Mouse (Mus musculus): ENCODE measurements around the gene Uvssa. TPM values are rescaled to one million over a fixed set of nuclear protein-coding genes. Genes with fewer than 3 reads are reported as not detected.

Gene Uvssa
- polyA plus RNA-seq, 1 experiment = 8.3 TPM

DNA sequence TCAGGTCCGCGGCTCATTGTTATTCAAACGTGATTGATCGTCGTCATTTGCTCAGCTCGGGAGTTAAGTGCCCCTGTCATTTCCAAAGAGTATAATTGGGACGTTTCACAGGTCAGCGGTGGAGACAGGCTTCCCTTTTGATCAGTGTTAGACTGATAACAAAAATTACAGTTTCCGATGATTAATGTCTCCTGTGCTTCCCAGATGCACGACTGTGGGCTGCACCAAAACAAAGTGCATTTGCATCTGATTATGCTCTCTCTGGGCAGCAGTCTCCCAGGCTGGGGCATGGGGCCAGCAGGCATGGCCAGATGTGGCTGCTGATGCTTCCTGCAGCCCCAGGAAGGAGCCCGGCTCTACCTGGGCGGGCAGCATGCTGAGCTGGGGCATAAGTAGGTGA, 22.5 kb downstream of the Uvssa start:
- no peak overlapping the region for H3K4me3 ChIP-seq (ENCODE audit: control insufficient read depth, low read depth, low read length)
- H3K36me3 ChIP-seq (ENCODE audit: control insufficient read depth, insufficient read depth, low read length) = no peaks in the 10 kb centered on the region; the same call in 1 of the 2 replicates
- no peaks in the 10 kb centered on the region for H3K4me1 ChIP-seq (ENCODE audit: control insufficient read depth, insufficient read depth, low read length)
- H3K27ac ChIP-seq (ENCODE audit: control insufficient read depth, insufficient read depth, low read depth, low read length) = no peak overlapping the region
- H3K27me3 ChIP-seq (ENCODE audit: control insufficient read depth, insufficient read depth, low read length) = no peaks in the 10 kb centered on the region
- TF ChIP-seq POLR2A (IDR thresholded peaks at IDR 0.05; ENCODE audit: control insufficient read depth, low read depth, low read length) (no peak), CTCF (IDR thresholded peaks at IDR 0.05; ENCODE audit: control insufficient read depth, insufficient read depth, insufficient replicate concordance, low read depth, low read length) (no peak)

- TF ChIP-seq POLR2A (IDR thresholded peaks at IDR 0.05; ENCODE audit: control insufficient read depth, low read depth, low read length) = no peak
- TF ChIP-seq CTCF (IDR thresholded peaks at IDR 0.05; ENCODE audit: control insufficient read depth, insufficient read depth, insufficient replicate concordance, low read depth, low read length) = no peak
- no peak overlapping the region for H3K27ac ChIP-seq (ENCODE audit: control insufficient read depth, insufficient read depth, low read depth, low read length)
- H3K4me3 ChIP-seq (ENCODE audit: control insufficient read depth, low read depth, low read length) = no peak overlapping the region
- no peaks in the 10 kb centered on the region for H3K4me1 ChIP-seq (ENCODE audit: control insufficient read depth, insufficient read depth, low read length)
- no peaks in the 10 kb centered on the region for H3K27me3 ChIP-seq (ENCODE audit: control insufficient read depth, insufficient read depth, low read length)
- H3K36me3 ChIP-seq (ENCODE audit: control insufficient read depth, insufficient read depth, low read length) = peaks cover 2% of the 10 kb centered on the region
Observed at GRCm38 (mm10) chr5:33420313-33420712, 42.0 kb downstream of the Uvssa start.

- Histone ChIP-seq H3K4me3 (ENCODE audit: control insufficient read depth, low read depth, low read length) (no peak overlapping the region), H3K27me3 (ENCODE audit: control insufficient read depth, insufficient read depth, low read length) (no peaks in the 10 kb centered on the region; the same call in none of the 2 replicates), H3K27ac (ENCODE audit: control insufficient read depth, insufficient read depth, low read depth, low read length) (no peak overlapping the region), H3K4me1 (ENCODE audit: control insufficient read depth, insufficient read depth, low read length) (peaks cover 9% of the 10 kb centered on the region), H3K36me3 (ENCODE audit: control insufficient read depth, insufficient read depth, low read length) (no peaks in the 10 kb centered on the region)
- no peak for TF ChIP-seq CTCF (IDR thresholded peaks at IDR 0.05; ENCODE audit: control insufficient read depth, insufficient read depth, insufficient replicate concordance, low read depth, low read length)
- TF ChIP-seq POLR2A (IDR thresholded peaks at IDR 0.05; ENCODE audit: control insufficient read depth, low read depth, low read length) = no peak
Observed at GRCm38 (mm10) chr5:33427461-33427860, 49.1 kb downstream of the Uvssa start.

GRCm38 (mm10) chr5:33430106-33430505, 51.8 kb downstream of the Uvssa start:
- H3K4me1 ChIP-seq (ENCODE audit: control insufficient read depth, insufficient read depth, low read length) = peaks cover 23% of the 10 kb centered on the region

DNA sequence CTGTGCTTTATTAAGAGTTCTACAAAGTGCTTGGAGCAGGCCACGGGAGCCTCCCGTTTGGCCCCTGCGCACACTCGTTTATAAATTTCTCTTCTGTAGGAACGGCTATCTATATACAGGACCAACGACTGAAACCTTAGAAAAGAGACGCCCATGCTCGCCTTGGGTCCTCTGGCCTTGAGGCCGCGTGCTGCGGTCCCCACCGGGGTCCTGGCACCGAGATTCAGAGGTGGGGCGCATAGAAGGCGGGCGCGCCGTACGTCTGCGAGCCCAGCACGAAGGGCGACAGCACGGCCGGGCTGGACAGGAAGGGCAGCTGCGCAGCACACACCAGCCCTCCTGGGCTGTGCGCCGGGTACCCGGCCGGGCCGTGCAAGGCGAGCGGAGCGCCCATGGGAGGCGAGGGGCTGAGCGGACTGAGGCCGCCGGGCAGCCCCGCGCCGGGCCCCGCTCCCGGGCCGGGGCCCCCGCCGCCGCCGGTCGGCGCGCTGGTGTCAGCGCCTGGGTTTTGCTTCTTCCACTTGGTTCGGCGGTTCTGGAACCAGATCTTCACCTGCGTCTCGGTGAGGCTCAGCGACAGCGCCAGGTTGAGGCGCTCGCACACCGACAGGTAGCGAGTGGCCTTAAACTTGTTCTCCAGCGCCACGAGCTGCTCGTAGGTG, 52.3 kb downstream of the Uvssa start:
- H3K36me3 ChIP-seq (ENCODE audit: control insufficient read depth, insufficient read depth, low read length) = no peaks in the 10 kb centered on the region
- H3K4me3 ChIP-seq (ENCODE audit: control insufficient read depth, low read depth, low read length) = peak overlapping the region; percentile 5; the same call in 1 of the 2 replicates
- no peak for TF ChIP-seq POLR2A (IDR thresholded peaks at IDR 0.05; ENCODE audit: control insufficient read depth, low read depth, low read length)
- TF ChIP-seq CTCF (IDR thresholded peaks at IDR 0.05; ENCODE audit: control insufficient read depth, insufficient read depth, insufficient replicate concordance, low read depth, low read length) = no peak
- H3K27ac ChIP-seq (ENCODE audit: control insufficient read depth, insufficient read depth, low read depth, low read length) = no peak overlapping the region
- peaks cover 4% of the 10 kb centered on the region for H3K27me3 ChIP-seq (ENCODE audit: control insufficient read depth, insufficient read depth, low read length)
- H3K4me1 ChIP-seq (ENCODE audit: control insufficient read depth, insufficient read depth, low read length) = peaks cover 23% of the 10 kb centered on the region

More at GRCm38 (mm10) chr5:33430106-33430505, 51.8 kb downstream of the Uvssa start:
- no peak overlapping the region for H3K4me3 ChIP-seq (ENCODE audit: control insufficient read depth, low read depth, low read length)
- H3K36me3 ChIP-seq (ENCODE audit: control insufficient read depth, insufficient read depth, low read length) = no peaks in the 10 kb centered on the region
- TF ChIP-seq POLR2A (IDR thresholded peaks at IDR 0.05; ENCODE audit: control insufficient read depth, low read depth, low read length) (no peak), CTCF (IDR thresholded peaks at IDR 0.05; ENCODE audit: control insufficient read depth, insufficient read depth, insufficient replicate concordance, low read depth, low read length) (no peak)
- H3K27me3 ChIP-seq (ENCODE audit: control insufficient read depth, insufficient read depth, low read length) = peaks cover 4% of the 10 kb centered on the region
- H3K27ac ChIP-seq (ENCODE audit: control insufficient read depth, insufficient read depth, low read depth, low read length) = no peak overlapping the region

GRCm38 (mm10) chr5:33431173-33432005, 53.0 kb downstream of the Uvssa start:
- Histone ChIP-seq H3K4me3 (ENCODE audit: control insufficient read depth, low read depth, low read length) (peak overlapping the region; percentile 74), H3K27me3 (ENCODE audit: control insufficient read depth, insufficient read depth, low read length) (peaks cover 4% of the 10 kb centered on the region), H3K27ac (ENCODE audit: control insufficient read depth, insufficient read depth, low read depth, low read length) (no peak overlapping the region), H3K4me1 (ENCODE audit: control insufficient read depth, insufficient read depth, low read length) (peaks cover 23% of the 10 kb centered on the region), H3K36me3 (ENCODE audit: control insufficient read depth, insufficient read depth, low read length) (no peaks in the 10 kb centered on the region)
- TF ChIP-seq POLR2A (IDR thresholded peaks at IDR 0.05; ENCODE audit: control insufficient read depth, low read depth, low read length) (no peak), CTCF (IDR thresholded peaks at IDR 0.05; ENCODE audit: control insufficient read depth, insufficient read depth, insufficient replicate concordance, low read depth, low read length) (no peak)
